Mouse (Mus musculus): ENCODE results near the gene Ctsz.
A peak's percentile ranks its signal among the peaks of the same experiment; 100 is the strongest.

- TF ChIP-seq CTCF (IDR thresholded peaks at IDR 0.05; ENCODE audit: borderline replicate concordance, control insufficient read depth, extremely low read depth, insufficient read depth, low read length, poor library complexity) (peak; percentile 64; the same call in 1 of the 2 replicates), POLR2A (IDR thresholded peaks at IDR 0.05; ENCODE audit: control insufficient read depth, extremely low read depth, insufficient read depth, low read length, poor library complexity) (peak; percentile 83)
Measured at GRCm38 (mm10) chr2:174472818-174473549, 34.1 kb upstream of the Ctsz start, which contains the start of gene Prelid3b.
